Mouse (Mus musculus) embryonic facial prominence, embryonic 14.5 days (tissue): ENCODE measurements around the gene Apopt1. TPM values are rescaled to one million over a fixed set of nuclear protein-coding genes. Genes with fewer than 3 reads are reported as not detected.

Source experiments
- ATAC-seq: fragments of 200-750 bp; cut with Nextera tagmentation; 2 replicates; pipeline ENCODE4 v1.8.0; 2017; ENCODE audit warnings: low read depth, moderate number of reproducible peaks, moderate TSS enrichment
- DNase-seq: peaks from one replicate; pipeline ENCODE4 v3.0.0-alpha.2; 2015; ENCODE audit warnings: low spot score
- H3K27ac ChIP-seq: fragments of 300-500 bp; sonication (generic); replicated peaks from 2 replicates; pipeline ENCODE4 v1.5.1; 2014; ENCODE audit warnings: low read depth, mild to moderate bottlenecking, low read length, moderate library complexity
- H3K27me3 ChIP-seq: fragments of 300-500 bp; sonication (generic); replicated peaks from 2 replicates; pipeline ENCODE4 v1.6.1; 2014; ENCODE audit warnings: low read length; ENCODE audit not compliant: control insufficient read depth, insufficient read depth
- H3K36me3 ChIP-seq: fragments of 300-500 bp; sonication (generic); 2 replicates; pipeline ENCODE4 v1.6.1; 2014; ENCODE audit warnings: low read length, mixed read lengths; ENCODE audit not compliant: control insufficient read depth, insufficient read depth
- H3K4me1 ChIP-seq: fragments of 300-500 bp; sonication (generic); 2 replicates; pipeline ENCODE4 v1.6.1; 2014; ENCODE audit warnings: antibody characterized with exemption, low read length; ENCODE audit not compliant: control insufficient read depth, insufficient read depth
- H3K4me2 ChIP-seq: fragments of 300-500 bp; sonication (generic); 2 replicates; pipeline ENCODE4 v1.6.1; 2014; ENCODE audit warnings: low read depth, mild to moderate bottlenecking, low read length, moderate library complexity, mixed read lengths
- H3K4me3 ChIP-seq: fragments of 300-500 bp; sonication (generic); 2 replicates; pipeline ENCODE4 v1.5.1; 2014; ENCODE audit warnings: low read depth, mild to moderate bottlenecking, low read length
- H3K9ac ChIP-seq: fragments of 300-500 bp; sonication (generic); 2 replicates; pipeline ENCODE4 v1.6.1; 2014; ENCODE audit warnings: low read depth, mild to moderate bottlenecking, low read length, moderate library complexity, mixed read lengths
- H3K9me3 ChIP-seq: fragments of 300-500 bp; sonication (generic); 2 replicates; pipeline ENCODE4 v1.6.1; 2016; ENCODE audit warnings: low read length; ENCODE audit not compliant: control insufficient read depth
- WGBS: fragments of 180-500 bp; shearing (Covaris S2); extraction: QIAGEN DNeasy Blood & Tissue Kit; methylation state at CpG from one replicate; pipeline ENCODE4 v1.1.7; 2014; 5-methylcytosine and 5-hydroxymethylcytosine counted together
- polyA plus RNA-seq: library from polyadenylated mRNA; unstranded; fragments of >200 nt; fragmentation: Nextera tagmentation; extraction: Ambion mirVana; gene quantifications from 2 replicates; pipeline ENCODE4 v1.2.1, GENCODE M21; 2014

Gene Apopt1
- polyA plus RNA-seq, 1 experiment from 2014 or later: 46.6 TPM

DNA sequence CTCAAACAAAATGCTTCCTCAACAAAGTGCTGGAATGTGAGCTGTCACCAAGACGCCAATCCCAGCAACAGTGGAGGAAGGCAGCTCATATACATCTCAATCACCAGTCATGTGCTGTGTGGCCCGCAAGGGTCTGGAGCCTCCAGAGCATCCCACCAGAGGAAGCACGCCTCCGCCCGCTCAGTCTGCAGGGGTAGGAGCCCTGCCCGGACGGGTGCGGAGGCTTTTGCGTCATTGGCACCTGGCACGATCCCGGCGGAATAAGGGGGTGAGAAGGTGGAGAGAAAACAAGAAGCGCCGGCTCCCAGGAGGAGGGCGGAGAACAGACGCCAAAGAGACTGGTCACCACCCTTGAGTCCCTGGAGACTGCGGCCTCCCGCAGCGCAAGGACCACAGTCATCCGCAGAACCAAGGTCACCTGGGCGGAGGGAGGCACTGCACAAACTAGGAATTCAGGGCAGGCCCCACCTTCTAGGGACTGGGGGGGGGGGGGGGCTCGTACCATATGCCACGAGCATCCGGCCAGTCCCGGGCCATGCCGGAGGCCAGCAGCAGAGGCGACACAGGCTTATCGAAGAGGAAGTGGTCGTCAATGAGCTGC lies 42.6 kb upstream of the Apopt1 start:
- DNase-seq (no peak), ATAC-seq (no peak)
- Histone ChIP-seq H3K4me2 (peak overlapping the region; percentile 98), H3K27me3 (peaks cover 49% of the 10 kb centered on the region), H3K36me3 (no peaks in the 10 kb centered on the region), H3K4me1 (peaks cover 20% of the 10 kb centered on the region), H3K9me3 (no peaks in the 10 kb centered on the region), H3K4me3 (peak overlapping the region; percentile 63), H3K9ac (peak overlapping the region; percentile 69), H3K27ac (no peak overlapping the region)
- 18% methylated on average over 19 of the region's 29 CpGs for WGBS

DNA sequence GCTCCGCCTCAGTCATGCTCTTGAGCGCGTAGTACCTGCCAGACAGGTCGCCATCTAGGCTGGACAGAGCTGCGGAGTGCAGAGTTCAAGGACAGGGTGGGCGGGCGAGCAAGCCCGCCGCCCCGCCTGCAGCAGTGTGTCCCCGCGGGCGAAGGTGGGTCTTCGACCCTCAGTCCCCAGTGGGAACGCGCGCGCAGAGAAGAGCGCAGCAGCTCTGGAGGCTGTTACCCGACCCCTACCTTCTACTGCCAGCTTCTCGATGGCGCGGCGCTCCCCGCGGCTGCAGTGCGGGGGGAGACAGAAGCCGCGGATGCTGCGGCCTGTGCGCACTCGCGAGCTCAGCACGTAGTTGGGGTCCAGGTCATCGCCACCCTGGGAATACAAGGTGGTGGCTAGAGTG lies 42.1 kb upstream of the Apopt1 start:
- WGBS: under 1% methylated on average over 18 of the region's 35 CpGs
- Histone ChIP-seq H3K9me3 (no peaks in the 10 kb centered on the region), H3K27ac (no peak overlapping the region), H3K36me3 (no peaks in the 10 kb centered on the region), H3K9ac (peak overlapping the region; percentile 69), H3K27me3 (peaks cover 49% of the 10 kb centered on the region), H3K4me1 (peaks cover 20% of the 10 kb centered on the region), H3K4me3 (peak overlapping the region; percentile 63), H3K4me2 (peak overlapping the region; percentile 98)
- no peak for DNase-seq
- no peak for ATAC-seq

DNA sequence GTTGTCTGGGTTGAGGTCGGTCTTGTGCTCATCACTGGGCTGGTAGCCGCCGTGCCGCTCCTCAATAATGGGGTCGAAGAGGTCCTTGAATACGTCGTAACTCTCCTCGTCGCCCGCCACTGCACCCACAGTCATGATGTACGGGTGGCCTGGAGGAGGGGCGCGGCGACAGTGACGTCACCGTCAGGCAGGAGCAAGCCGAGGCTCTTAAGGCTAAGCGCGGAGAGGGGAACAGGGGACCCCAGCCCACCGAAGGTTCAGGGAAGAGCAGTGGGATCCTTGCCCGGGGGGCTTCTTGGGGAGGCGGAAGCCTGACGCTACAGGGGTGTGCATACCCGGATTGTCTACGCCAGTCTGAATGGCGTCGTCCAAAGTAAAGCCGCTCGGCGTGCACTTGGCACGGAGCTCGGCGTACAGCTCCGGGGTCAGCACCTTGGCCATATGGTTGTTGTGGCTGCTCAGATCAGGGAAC lies 41.6 kb upstream of the Apopt1 start:
- Histone ChIP-seq H3K36me3 (no peaks in the 10 kb centered on the region), H3K4me1 (peaks cover 20% of the 10 kb centered on the region), H3K4me2 (peak overlapping the region; percentile 98), H3K9me3 (no peaks in the 10 kb centered on the region), H3K27ac (no peak overlapping the region), H3K9ac (peak overlapping the region; percentile 69), H3K4me3 (peak overlapping the region; percentile 63), H3K27me3 (peaks cover 49% of the 10 kb centered on the region)
- ATAC-seq: peak; percentile 28
- no peak for DNase-seq
- under 1% methylated on average over 24 of the region's 34 CpGs for WGBS

GRCm38 (mm10) chr12:111672176-111672575 lies 40.9 kb upstream of the Apopt1 start, which contains the start of gene Ckb:
Gene Ckb, minus strand, starts transcription at chr12:111672338.
- peak within 1 kb of the TSS; percentile 69 for H3K9ac ChIP-seq
- under 1% methylated on average over 20 of the region's 31 CpGs for WGBS
- ATAC-seq (peak; percentile 80), DNase-seq (peak; percentile 92)
- no peaks in the 10 kb centered on the region for H3K9me3 ChIP-seq
- H3K4me2 ChIP-seq: peak within 1 kb of the TSS; percentile 98
- H3K4me3 ChIP-seq: peak within 1 kb of the TSS; percentile 63
- H3K4me1 ChIP-seq: peaks cover 22% of the 10 kb centered on the region
- no peak within 1 kb of the TSS; the same call in 1 of the 2 replicates for H3K27ac ChIP-seq
- peaks cover 49% of the 10 kb centered on the region for H3K27me3 ChIP-seq
- no peaks in the 10 kb centered on the region for H3K36me3 ChIP-seq

GRCm38 (mm10) chr12:111672581-111672980 lies 40.5 kb upstream of the Apopt1 start:
- Histone ChIP-seq H3K4me1 (peaks cover 26% of the 10 kb centered on the region), H3K27me3 (peaks cover 49% of the 10 kb centered on the region)
- 9% methylated on average over 12 of the region's 12 CpGs for WGBS

GRCm38 (mm10) chr12:111674850-111675486 lies 38.1 kb upstream of the Apopt1 start:
- Histone ChIP-seq H3K9ac (no peak overlapping the region), H3K4me1 (peaks cover 22% of the 10 kb centered on the region), H3K27me3 (peaks cover 45% of the 10 kb centered on the region), H3K4me3 (no peak overlapping the region), H3K36me3 (no peaks in the 10 kb centered on the region), H3K27ac (no peak overlapping the region), H3K4me2 (no peak overlapping the region), H3K9me3 (no peaks in the 10 kb centered on the region)
- DNase-seq: no peak
- 45% methylated on average over 2 of the region's 2 CpGs for whole genome bisulfite sequencing
- ATAC-seq: no peak

More at GRCm38 (mm10) chr12:111672581-111672980, 40.5 kb upstream of the Apopt1 start:
- ATAC-seq (no peak), DNase-seq (no peak)
- Histone ChIP-seq H3K4me2 (peak overlapping the region; percentile 98), H3K36me3 (no peaks in the 10 kb centered on the region), H3K4me3 (peak overlapping the region; percentile 63), H3K9me3 (no peaks in the 10 kb centered on the region), H3K9ac (peak overlapping the region; percentile 69; the same call in 1 of the 2 replicates), H3K27ac (no peak overlapping the region)

DNA sequence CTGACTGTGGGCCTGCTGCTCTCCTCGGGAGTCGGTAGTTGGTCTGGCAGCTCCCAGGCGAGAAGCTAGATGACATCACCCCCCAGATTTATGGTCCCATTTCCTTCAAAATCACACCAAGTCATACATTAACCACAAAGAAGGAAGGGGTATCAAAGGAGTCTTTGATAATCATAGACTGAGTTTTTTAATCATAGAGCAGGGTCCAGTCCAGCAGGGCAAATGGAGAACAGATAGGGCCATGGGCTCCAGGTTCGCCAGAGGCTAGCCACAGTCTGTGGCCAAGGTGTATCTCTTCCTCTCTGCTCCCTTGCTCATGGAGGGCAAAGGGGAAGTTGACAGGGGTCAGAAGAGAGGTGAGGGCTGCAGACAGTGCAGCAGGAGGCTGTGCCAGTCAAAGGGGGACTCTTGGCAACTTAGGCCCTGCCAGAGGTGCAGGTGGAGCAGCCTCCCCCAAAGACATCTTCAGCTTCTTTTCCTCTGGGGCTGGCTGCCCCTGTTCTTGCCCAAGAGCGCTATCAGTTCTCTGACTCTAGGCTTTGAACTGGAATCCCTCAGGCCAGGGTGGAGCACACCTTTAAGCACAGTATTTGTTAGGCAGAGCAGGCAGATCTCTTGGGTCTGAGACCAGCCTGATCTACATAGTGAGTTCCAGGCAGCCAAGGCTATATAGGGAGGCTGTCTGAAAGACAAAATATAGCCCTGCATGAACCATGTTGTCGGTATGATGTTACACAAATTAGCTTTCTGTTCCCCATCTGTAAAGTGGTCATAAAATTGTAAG lies 37.1 kb upstream of the Apopt1 start:
- Histone ChIP-seq H3K9ac (no peak overlapping the region), H3K4me3 (no peak overlapping the region), H3K27me3 (peaks cover 34% of the 10 kb centered on the region), H3K27ac (no peak overlapping the region), H3K36me3 (no peaks in the 10 kb centered on the region), H3K4me1 (peaks cover 20% of the 10 kb centered on the region), H3K9me3 (no peaks in the 10 kb centered on the region), H3K4me2 (no peak overlapping the region)
- ATAC-seq: no peak
- 76% methylated on average over 6 of the region's 6 CpGs for WGBS
- DNase-seq: no peak

DNA sequence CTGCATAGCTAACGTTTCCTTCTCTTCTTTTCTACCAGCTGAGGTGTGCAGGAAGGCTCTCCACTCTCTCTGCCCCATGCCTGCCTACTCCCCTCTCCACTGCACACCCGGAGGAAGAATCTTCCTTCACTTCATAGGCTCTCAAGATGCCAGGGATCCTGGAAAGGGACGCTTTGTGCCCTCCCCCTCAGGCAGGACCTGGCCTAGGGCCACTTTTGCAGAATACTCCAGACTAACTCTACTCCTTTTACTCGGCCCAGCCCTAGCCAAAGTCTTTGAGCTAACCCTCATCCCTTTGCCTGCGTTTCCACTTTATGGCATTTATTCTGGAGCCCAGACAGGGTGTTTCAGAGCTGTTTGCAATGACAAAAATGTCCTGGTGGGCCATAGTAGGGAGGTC lies 35.6 kb upstream of the Apopt1 start:
- Histone ChIP-seq H3K4me3 (peak overlapping the region; percentile 53), H3K9ac (peak overlapping the region; percentile 69), H3K27me3 (peaks cover 20% of the 10 kb centered on the region), H3K4me1 (peaks cover 13% of the 10 kb centered on the region), H3K9me3 (no peaks in the 10 kb centered on the region), H3K36me3 (0 out of 2 replicates have a peak, but pooled peaks cover under 1% of the 10 kb centered on the region), H3K27ac (peak overlapping the region; percentile 91), H3K4me2 (peak overlapping the region; percentile 82)
- WGBS: 19% methylated on average over 5 of the region's 5 CpGs
- DNase-seq (no peak), ATAC-seq (peak; percentile 28)
